Mouse (Mus musculus) thymus, adult 18-20 months (tissue): Measurements from ENCODE around the gene Rpl38.

Source experiments
- DNase-seq, 2 experiments: peaks; one replicate each; pipeline ENCODE4 v3.0.0; 2022; ENCODE audit warnings: mixed read lengths in 2 of 2

The Rpl38 gene

GRCm38 (mm10) chr11:114711393-114711792 lies 43.1 kb downstream of the Rpl38 start:
- no peak for DNase-seq

- no peak for DNase-seq
Measured at GRCm38 (mm10) chr11:114711861-114712260, 43.5 kb downstream of the Rpl38 start.

- no peak for DNase-seq
Measured at GRCm38 (mm10) chr11:114714526-114714925, 46.2 kb downstream of the Rpl38 start.

- DNase-seq, result no peak
Measured at GRCm38 (mm10) chr11:114715531-114715930, 47.2 kb downstream of the Rpl38 start.

GRCm38 (mm10) chr11:114720535-114720934 lies 52.2 kb downstream of the Rpl38 start:
- no peak for DNase-seq
